Mouse (Mus musculus) bone marrow macrophage, adult 2 months (primary cell): ENCODE results near the gene Zfp74.

Experiments
- CTCF ChIP-seq: IDR thresholded peaks from 2 replicates; pipeline ENCODE4 v1.5.1; 2012; ENCODE audit warnings: low read depth, mild to moderate bottlenecking, low read length, moderate library complexity
- POLR2A ChIP-seq: IDR thresholded peaks from 2 replicates; pipeline ENCODE4 v1.6.1; 2012; ENCODE audit warnings: mild to moderate bottlenecking, low read depth, low read length, borderline replicate concordance

- TF ChIP-seq POLR2A = no peak
- TF ChIP-seq CTCF = no peak
Observed at GRCm38 (mm10) chr7:29942740-29943139, 11.1 kb downstream of the Zfp74 start.
